Mouse (Mus musculus): ENCODE results near the gene Aifm3.
"Not testable (repeated sequence)": the region's sequence is repeated elsewhere in the genome, so short reads cannot be mapped to it uniquely, and the experiment has no call there.

Gene Aifm3

GRCm38 (mm10) chr16:17554702-17555101 is 65.3 kb downstream of the Aifm3 start:
- DNase-seq: not testable (repeated sequence)

- DNase-seq: no peak
Measured at GRCm38 (mm10) chr16:17556180-17556579, 66.8 kb downstream of the Aifm3 start.

GRCm38 (mm10) chr16:17556907-17557306 is 67.5 kb downstream of the Aifm3 start:
- no peak for DNase-seq
